Mouse (Mus musculus): Measurements from ENCODE around the gene Calm2.

DNA sequence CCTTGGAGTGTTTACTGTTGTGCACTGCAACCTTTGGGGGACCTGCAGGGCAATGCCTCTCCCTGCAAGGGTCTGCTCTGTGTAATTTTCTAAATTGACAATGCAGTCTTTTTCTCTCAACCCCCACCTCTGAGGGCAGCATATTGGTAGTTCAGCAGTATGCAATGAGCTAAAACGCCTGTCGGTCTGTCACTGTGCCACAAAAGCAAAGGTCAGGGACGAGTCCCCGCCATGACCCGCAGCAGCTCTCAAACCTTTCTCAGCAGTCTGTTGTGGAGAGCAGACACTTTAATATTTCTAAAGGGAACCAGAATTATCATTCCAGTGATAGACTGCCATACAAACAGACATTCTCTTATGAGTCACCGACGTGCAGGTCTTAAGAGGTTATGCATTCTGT, 11.2 kb upstream of the Calm2 start:
- TF ChIP-seq CTCF (IDR thresholded peaks at IDR 0.05; ENCODE audit: extremely low read depth, insufficient read length, insufficient replicate concordance, low read depth, low read length) (no peak), POLR2A (IDR thresholded peaks at IDR 0.05; ENCODE audit: low read depth, low read length) (no peak)

Measured in small intestine, adult 2 months (tissue).